Mouse (Mus musculus) testis, adult 2 months (tissue): Measurements from ENCODE around the gene Hyal1. TPM values are rescaled to one million over a fixed set of nuclear protein-coding genes. Genes with fewer than 3 reads are reported as not detected.

ENCODE experiments used
- H3K27ac ChIP-seq: fragments of 200-500 bp; 2 replicates; pipeline ENCODE4 v1.5.1; 2012; ENCODE audit warnings: low read depth, low read length; ENCODE audit not compliant: control insufficient read depth, insufficient read depth
- H3K27me3 ChIP-seq: fragments of 200-500 bp; 2 replicates; pipeline ENCODE4 v1.6.1; 2012; ENCODE audit warnings: mild to moderate bottlenecking, low read length, moderate library complexity; ENCODE audit not compliant: control insufficient read depth, insufficient read depth
- H3K36me3 ChIP-seq: fragments of 200-500 bp; 2 replicates; pipeline ENCODE4 v1.6.1; 2012; ENCODE audit warnings: mild to moderate bottlenecking, low read length; ENCODE audit not compliant: control insufficient read depth, insufficient read depth
- H3K4me1 ChIP-seq: fragments of 200-500 bp; 2 replicates; pipeline ENCODE4 v1.6.1; 2012; ENCODE audit warnings: low read length; ENCODE audit not compliant: control insufficient read depth, insufficient read depth
- H3K4me3 ChIP-seq: fragments of 200-500 bp; 2 replicates; pipeline ENCODE4 v1.5.1; 2012; ENCODE audit warnings: low read depth, mild to moderate bottlenecking, low read length, moderate library complexity, mixed read lengths; ENCODE audit not compliant: control insufficient read depth
- CTCF ChIP-seq: fragments of 200-500 bp; IDR thresholded peaks from 2 replicates; pipeline ENCODE4 v1.5.1; 2012; ENCODE audit warnings: low read depth, mild to moderate bottlenecking, inconsistent platforms, low read length, moderate library complexity; ENCODE audit not compliant: control insufficient read depth, insufficient read depth, insufficient replicate concordance
- POLR2A ChIP-seq: fragments of 200-500 bp; IDR thresholded peaks from 2 replicates; pipeline ENCODE4 v1.6.1; 2012; ENCODE audit warnings: low read depth, mild to moderate bottlenecking, inconsistent platforms, low read length, moderate library complexity; ENCODE audit not compliant: control insufficient read depth
- polyA plus RNA-seq: library from polyadenylated mRNA; depleted of rRNA; stranded (reverse); fragments of >200 nt; gene quantifications from 2 replicates; pipeline ENCODE4 v1.2.3, GENCODE M21; 2012

Hyal1 gene
- polyA plus RNA-seq, 1 experiment, result 4.0 TPM

DNA sequence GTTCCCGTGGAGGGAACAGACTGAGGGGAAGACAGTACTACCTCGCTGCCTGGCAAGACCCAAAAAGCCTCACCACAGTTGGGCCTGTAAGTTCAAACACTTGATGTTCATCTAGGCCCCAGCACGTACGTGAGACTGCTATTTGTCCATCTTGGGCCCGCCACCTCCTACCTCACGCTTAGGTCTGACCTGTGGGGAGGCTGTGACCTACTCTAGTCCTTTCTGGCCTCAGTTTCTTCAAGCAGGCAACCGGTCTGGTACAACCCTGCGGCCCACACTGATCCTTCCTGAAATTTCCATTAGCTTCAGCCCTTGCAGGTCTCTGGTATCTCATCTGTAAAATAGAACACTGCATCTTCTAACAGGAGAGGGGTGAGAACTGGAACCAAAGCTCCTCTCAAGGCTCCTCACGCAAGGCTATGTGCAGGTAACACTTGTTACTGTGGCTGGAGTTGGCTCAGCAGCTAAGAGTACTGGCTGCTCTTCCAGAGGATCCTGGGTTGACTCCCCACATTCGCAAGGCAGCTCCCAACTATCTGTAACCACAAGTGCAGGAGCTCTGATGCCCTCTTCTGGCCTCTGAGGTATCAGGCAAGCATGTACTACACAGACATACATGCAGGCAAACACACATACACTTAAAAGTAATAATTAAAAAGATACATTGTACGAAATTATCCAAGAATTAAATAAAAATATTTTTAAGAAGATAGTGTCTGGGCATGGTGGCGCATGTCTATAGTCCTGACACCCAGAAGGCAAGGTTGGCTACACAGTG is 48.8 kb downstream of the Hyal1 start:
- TF ChIP-seq CTCF (no peak), POLR2A (no peak)
- Histone ChIP-seq H3K4me1 (peaks cover 22% of the 10 kb centered on the region), H3K27ac (no peak overlapping the region), H3K4me3 (no peak overlapping the region), H3K36me3 (no peaks in the 10 kb centered on the region), H3K27me3 (no peaks in the 10 kb centered on the region)

DNA sequence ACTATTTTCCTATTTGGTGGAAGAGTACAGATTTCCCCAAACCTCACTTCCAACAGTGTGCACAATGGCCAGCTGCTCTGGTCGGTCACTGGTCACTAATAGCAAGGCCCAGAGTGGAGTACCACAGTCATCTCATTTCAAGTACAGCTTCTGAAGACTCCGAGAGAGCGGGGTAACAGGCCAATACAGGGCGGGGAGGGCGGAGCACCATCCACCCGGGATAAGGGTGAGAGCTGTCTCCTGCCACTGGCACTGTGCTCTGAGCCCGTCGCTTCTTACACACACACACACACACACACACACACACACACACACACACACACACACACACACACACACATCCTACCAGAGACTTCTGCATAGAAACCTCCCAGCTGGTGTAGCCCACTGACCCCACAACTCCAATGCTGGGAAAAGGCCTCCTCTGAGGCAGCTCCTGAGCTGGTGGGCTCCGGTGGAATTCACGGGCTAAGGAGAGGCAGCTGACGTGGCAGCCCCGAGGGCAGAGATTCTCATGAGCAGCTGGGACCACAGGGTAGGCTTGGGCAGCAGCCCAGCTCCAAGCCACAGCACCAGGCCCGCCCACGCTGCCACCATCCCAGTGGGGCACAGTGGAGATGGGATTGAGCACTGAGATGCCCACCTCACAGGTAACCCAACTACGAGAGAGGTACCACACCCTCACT is 49.6 kb downstream of the Hyal1 start:
- 0 out of 2 replicates have a peak overlapping the region, but pooled peaks have one; percentile 26 for H3K27ac ChIP-seq
- H3K4me1 ChIP-seq, result peaks cover 25% of the 10 kb centered on the region
- no peaks in the 10 kb centered on the region for H3K27me3 ChIP-seq
- TF ChIP-seq POLR2A (no peak), CTCF (no peak)
- H3K36me3 ChIP-seq, result no peaks in the 10 kb centered on the region
- H3K4me3 ChIP-seq, result no peak overlapping the region

DNA sequence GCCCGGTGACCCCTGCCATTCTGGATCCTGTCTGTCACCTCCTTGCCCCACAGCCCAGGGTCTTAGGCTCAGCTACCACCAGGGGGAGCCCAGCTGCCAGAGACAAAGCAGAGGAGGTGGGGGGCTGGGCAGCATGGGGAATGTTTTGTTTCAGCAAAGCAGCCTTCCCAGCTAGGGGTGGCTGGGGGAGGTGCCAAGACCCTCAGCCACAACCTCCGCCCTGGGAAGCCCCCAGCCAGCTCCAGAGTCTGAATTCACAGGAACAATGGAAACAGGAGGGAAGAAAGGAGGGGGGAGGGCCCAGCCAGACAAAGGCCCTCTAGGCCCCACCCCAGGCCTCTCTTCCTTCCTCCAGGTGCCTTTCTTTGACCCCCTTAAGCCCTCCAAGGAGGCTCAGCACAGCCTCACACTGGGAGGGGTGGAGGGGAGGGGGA is 50.1 kb downstream of the Hyal1 start:
- Histone ChIP-seq H3K4me3 (no peak overlapping the region), H3K27me3 (no peaks in the 10 kb centered on the region), H3K4me1 (peaks cover 27% of the 10 kb centered on the region), H3K36me3 (no peaks in the 10 kb centered on the region), H3K27ac (peak overlapping the region; percentile 26; the same call in 1 of the 2 replicates)
- no peak for TF ChIP-seq POLR2A
- peak; percentile 64; the same call in 1 of the 2 replicates for TF ChIP-seq CTCF

DNA sequence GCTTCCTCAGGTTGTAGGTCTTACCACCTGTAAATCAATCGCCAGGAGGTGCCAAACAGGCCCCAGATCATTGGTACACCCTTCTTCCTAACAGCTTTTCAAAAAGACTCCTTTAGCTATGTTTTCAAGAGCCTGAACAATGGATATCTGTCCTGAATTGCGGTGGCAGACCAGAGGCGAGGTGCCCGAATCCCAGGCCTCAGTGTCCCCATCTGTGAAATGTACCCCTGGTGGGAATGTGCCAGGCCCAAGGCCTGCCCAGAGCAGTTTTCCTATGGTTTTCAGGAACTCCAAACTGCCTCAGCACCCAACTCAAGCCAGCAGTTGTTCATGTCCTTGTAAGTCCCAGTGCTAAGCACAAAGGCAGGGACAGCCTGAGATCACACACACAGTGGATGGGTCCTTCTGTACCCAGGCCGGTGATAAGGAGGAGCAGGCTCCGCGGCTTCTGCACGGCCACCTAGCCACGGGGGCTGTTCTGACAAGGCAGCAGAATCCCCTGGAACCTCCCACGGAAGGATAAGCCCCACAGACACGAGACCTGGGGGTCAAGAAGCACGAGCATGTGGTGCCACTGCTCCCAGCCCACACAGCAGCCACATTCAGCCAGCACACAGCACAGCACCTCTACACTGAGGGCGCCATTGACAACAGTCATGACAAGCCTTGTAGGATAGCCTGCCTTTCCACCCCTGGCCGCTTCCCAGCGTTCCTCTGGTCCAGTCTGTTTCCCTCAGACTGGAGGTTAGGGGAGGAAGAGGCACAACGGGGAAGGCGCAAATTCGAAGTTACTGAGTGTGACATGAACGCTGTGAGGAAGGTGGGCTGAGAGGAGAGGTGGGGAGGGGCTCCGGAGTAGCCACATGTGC is 50.9 kb downstream of the Hyal1 start:
- H3K27me3 ChIP-seq, result no peaks in the 10 kb centered on the region
- H3K4me3 ChIP-seq, result no peak overlapping the region
- H3K36me3 ChIP-seq, result no peaks in the 10 kb centered on the region
- peak overlapping the region; percentile 58 for H3K27ac ChIP-seq
- peaks cover 35% of the 10 kb centered on the region for H3K4me1 ChIP-seq
- no peak for TF ChIP-seq CTCF
- TF ChIP-seq POLR2A, result 0 out of 2 replicates have a peak, but pooled peaks have one; percentile 41

DNA sequence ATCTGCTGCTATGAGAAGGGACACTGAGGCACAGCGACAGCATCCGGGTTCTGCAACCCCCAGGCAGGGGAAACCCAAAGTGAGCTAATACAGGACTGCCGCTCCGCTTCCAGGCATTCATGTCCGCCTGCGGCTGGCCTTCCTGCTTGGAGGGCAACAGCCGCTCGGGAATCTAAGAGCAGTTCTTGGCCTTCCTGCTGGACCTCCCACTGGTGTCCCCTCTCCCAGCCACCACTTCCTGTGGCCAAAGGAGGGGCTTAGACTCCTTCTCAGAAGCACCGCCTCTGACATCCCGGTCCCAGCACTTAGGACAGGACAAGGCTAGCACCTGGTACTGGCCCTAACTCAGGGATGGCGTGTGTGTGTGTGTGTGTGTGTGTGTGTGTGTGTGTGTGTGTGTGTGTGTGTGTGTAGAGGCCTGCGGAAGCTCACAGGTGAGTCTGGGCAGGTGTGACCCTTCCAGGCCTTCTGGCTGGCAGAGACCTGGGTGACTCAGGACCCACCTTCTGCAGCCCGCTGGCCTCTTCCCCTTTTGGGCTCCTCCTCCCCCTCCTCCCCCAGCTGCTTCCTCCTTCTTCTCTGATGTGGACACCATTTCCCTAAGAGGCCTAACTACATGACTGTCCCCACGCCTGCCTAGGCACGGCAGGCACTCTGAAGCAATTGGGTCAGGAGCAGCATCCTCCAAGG is 52.1 kb downstream of the Hyal1 start:
- Histone ChIP-seq H3K4me1 (peaks cover 42% of the 10 kb centered on the region), H3K4me3 (no peak overlapping the region), H3K36me3 (no peaks in the 10 kb centered on the region), H3K27me3 (no peaks in the 10 kb centered on the region), H3K27ac (peak overlapping the region; percentile 49)
- TF ChIP-seq POLR2A, result no peak
- no peak for TF ChIP-seq CTCF

DNA sequence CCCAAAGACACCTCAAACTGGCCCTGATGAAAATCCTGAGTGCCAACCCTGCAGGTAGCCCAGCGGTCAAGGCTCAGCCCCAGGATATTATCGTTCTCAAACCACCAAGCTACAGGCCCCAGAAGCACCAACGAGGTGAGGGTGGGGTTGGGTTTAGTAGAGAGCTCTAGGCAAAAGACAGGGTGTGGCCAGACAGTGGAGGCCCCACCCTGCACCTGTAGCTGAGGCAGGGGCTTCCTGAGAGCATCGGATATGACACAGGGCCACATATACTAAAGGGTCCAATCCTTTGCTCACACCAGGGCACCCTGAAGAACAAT is 52.6 kb downstream of the Hyal1 start:
- no peaks in the 10 kb centered on the region for H3K36me3 ChIP-seq

DNA sequence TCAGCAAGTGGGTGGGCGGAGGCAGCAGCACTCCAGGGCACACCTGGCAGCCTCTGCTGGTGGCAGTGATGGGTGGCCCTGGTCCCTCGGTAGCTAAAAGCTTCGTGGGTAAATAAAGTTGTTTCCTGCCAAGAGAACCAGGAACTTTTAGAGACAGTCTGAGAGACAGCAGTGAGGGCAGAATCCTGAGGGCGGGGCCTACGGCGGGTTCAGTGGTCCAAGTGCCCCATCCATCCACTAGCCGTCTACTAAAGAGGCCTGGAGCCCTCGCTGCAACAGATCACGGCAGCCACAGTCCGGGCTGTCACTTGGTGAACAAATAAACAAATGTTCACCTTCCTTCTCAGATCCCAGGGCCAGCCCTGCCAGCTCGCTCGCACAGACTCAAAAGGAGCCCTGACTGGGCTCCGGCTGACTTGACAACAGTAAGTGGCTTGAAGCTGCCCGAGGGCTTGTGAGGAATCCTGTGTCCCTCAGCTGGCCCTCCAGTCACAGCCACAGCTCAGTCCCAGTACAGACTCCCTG is 53.2 kb downstream of the Hyal1 start:
- Histone ChIP-seq H3K27ac (no peak overlapping the region), H3K36me3 (no peaks in the 10 kb centered on the region), H3K27me3 (no peaks in the 10 kb centered on the region), H3K4me3 (no peak overlapping the region), H3K4me1 (peaks cover 51% of the 10 kb centered on the region)
- no peak for TF ChIP-seq CTCF
- no peak for TF ChIP-seq POLR2A

More for the DNA sequence above, 52.6 kb downstream of the Hyal1 start:
- H3K27me3 ChIP-seq, result no peaks in the 10 kb centered on the region
- peak overlapping the region; percentile 14; the same call in 1 of the 2 replicates for H3K27ac ChIP-seq
- H3K4me1 ChIP-seq, result peaks cover 46% of the 10 kb centered on the region
- H3K4me3 ChIP-seq, result no peak overlapping the region
- no peak for TF ChIP-seq CTCF
- no peak for TF ChIP-seq POLR2A
